Mouse (Mus musculus) neural tube, embryonic 11.5 days (tissue): ENCODE results near the gene Ddit4. TPM values are rescaled to one million over a fixed set of nuclear protein-coding genes. Genes with fewer than 3 reads are reported as not detected.

Experiments
- ATAC-seq: fragments of 200-750 bp; cut with Nextera tagmentation; 2 replicates; pipeline ENCODE4 v1.8.0; 2017; ENCODE audit warnings: moderate number of reproducible peaks, mild to moderate bottlenecking, moderate TSS enrichment, moderate library complexity; ENCODE audit not compliant: insufficient read depth, low FRiP score, low TSS enrichment
- DNase-seq: peaks from one replicate; pipeline ENCODE4 v3.0.0-alpha.2; 2015; ENCODE audit warnings: low spot score
- H3K27ac ChIP-seq: fragments of 300-500 bp; sonication (generic); 2 replicates; pipeline ENCODE4 v1.5.1; 2014; ENCODE audit warnings: low read depth, mild to moderate bottlenecking, low read length
- H3K27me3 ChIP-seq: fragments of 300-500 bp; sonication (generic); 2 replicates; pipeline ENCODE4 v1.6.1; 2014; ENCODE audit warnings: mild to moderate bottlenecking, low read length, mixed read lengths; ENCODE audit not compliant: control insufficient read depth, insufficient read depth
- H3K36me3 ChIP-seq: fragments of 300-500 bp; sonication (generic); 2 replicates; pipeline ENCODE4 v1.6.1; 2014; ENCODE audit warnings: mild to moderate bottlenecking, low read length, moderate library complexity, mixed read lengths; ENCODE audit not compliant: control insufficient read depth, insufficient read depth
- H3K4me1 ChIP-seq: fragments of 300-500 bp; sonication (generic); 2 replicates; pipeline ENCODE4 v1.6.1; 2014; ENCODE audit warnings: low read length, mixed read lengths; ENCODE audit not compliant: control insufficient read depth, insufficient read depth
- H3K4me2 ChIP-seq: fragments of 300-500 bp; sonication (generic); 2 replicates; pipeline ENCODE4 v1.6.1; 2014; ENCODE audit warnings: low read depth, mild to moderate bottlenecking, moderate library complexity
- H3K4me3 ChIP-seq: fragments of 300-500 bp; sonication (generic); 2 replicates; pipeline ENCODE4 v1.5.1; 2014; ENCODE audit warnings: low read depth, low read length
- H3K9ac ChIP-seq: fragments of 300-500 bp; sonication (generic); 2 replicates; pipeline ENCODE4 v1.6.1; 2014; ENCODE audit warnings: mild to moderate bottlenecking, low read length
- H3K9me3 ChIP-seq: fragments of 300-500 bp; sonication (generic); 2 replicates; pipeline ENCODE4 v1.6.1; 2016; ENCODE audit warnings: low read length; ENCODE audit not compliant: control insufficient read depth
- WGBS: fragments of 180-500 bp; shearing (Covaris S2); extraction: QIAGEN DNeasy Blood & Tissue Kit; methylation state at CpG from one replicate; pipeline ENCODE4 v1.1.7; 2014; 5-methylcytosine and 5-hydroxymethylcytosine counted together
- polyA plus RNA-seq: library from polyadenylated mRNA; unstranded; fragments of >200 nt; fragmentation: Nextera tagmentation; extraction: Ambion mirVana; gene quantifications from 2 replicates; pipeline ENCODE4 v1.2.1, GENCODE M21; 2014

Gene Ddit4
- polyA plus RNA-seq, 1 experiment from 2014 or later, result 5.2 TPM

DNA sequence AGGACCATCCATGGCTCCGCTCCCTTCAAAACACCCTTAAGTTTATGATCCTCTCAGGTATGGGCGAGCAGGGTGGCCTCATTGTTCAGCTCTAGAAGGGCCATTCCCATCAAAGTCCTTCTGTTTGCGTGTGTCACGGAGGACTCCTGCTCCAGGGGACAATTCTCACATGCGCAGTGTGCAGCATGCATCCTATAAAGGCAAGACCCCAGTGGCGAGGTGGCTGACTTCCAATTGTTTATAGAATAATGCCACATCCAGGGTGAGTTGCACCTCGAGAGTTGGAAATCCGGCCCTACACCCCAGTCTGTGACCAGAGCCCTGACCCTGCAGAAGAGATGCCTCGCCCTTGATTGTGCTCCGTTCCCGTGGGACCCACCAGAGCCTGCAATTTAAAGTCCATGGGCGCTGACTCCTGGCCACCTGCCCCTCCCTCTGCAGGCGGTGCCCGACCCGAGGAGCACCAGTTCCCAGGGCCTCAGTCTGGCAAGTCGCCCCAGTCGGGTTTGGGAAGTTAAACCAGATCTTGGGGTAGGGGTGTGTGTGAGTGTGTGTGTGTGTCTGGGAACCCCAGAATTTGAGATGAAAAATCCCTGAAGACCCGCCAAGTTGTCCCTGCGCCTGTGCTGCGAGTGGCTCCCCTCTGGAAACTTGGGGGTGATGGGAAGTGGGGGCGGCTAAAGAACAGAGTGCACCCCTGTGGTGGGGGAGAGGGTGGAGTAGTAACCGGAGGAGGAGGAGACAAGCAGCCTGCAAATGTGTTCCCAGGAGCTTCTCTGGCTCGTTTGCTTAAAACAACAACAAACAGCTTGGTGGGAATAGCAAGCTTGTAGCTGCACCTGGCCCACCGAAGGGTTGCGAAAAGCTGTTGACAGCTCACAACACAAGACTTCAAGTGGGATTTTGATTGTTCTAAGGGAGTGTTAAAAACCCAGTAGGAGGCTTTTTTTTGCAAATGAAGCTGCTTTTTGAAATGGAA, 5.8 kb upstream of the Ddit4 start:
- Histone ChIP-seq H3K27ac (peak overlapping the region; percentile 56), H3K9me3 (no peaks in the 10 kb centered on the region), H3K9ac (peak overlapping the region; percentile 42), H3K27me3 (no peaks in the 10 kb centered on the region), H3K4me2 (peak overlapping the region; percentile 39), H3K36me3 (no peaks in the 10 kb centered on the region), H3K4me3 (peak overlapping the region; percentile 15; the same call in 1 of the 2 replicates), H3K4me1 (peaks cover 24% of the 10 kb centered on the region)
- 7% methylated on average over 25 of the region's 25 CpGs for WGBS
- DNase-seq (no peak), ATAC-seq (no peak)

DNA sequence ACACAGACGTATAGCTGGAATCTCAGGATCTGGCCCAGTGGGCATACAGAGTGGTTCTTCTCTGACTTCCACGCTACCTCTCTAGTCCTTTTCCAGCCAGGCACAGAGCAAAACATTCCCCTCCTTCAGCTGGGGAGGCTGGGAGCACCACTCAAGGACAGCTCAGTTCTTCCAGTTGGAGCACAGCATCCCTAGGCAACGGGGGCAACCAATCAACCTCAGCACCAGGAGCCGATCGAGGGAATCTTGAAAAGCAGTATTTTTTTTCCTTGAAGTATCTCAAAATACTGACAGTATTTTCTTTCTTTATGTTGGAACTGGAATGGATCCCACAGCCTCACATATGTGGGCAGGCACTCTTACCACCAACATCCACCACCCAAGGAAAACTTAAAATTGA, 5.0 kb upstream of the Ddit4 start:
- Histone ChIP-seq H3K9ac (no peak overlapping the region), H3K9me3 (no peaks in the 10 kb centered on the region), H3K27me3 (no peaks in the 10 kb centered on the region), H3K4me2 (no peak overlapping the region), H3K36me3 (no peaks in the 10 kb centered on the region), H3K4me3 (no peak overlapping the region), H3K27ac (no peak overlapping the region), H3K4me1 (peaks cover 27% of the 10 kb centered on the region)
- ATAC-seq (no peak), DNase-seq (no peak)
- 57% methylated on average over 5 of the region's 5 CpGs for WGBS

- Histone ChIP-seq H3K4me2 (no peak overlapping the region), H3K27me3 (no peaks in the 10 kb centered on the region), H3K4me3 (no peak overlapping the region), H3K9ac (no peak overlapping the region), H3K9me3 (no peaks in the 10 kb centered on the region), H3K27ac (no peak overlapping the region), H3K36me3 (no peaks in the 10 kb centered on the region), H3K4me1 (peaks cover 41% of the 10 kb centered on the region)
- 31% methylated on average over 7 of the region's 7 CpGs for WGBS
- DNase-seq (no peak), ATAC-seq (no peak)
Observed at GRCm38 (mm10) chr10:59953564-59954039, 2.0 kb upstream of the Ddit4 start.

- Histone ChIP-seq H3K9ac (peak overlapping the region; percentile 76), H3K36me3 (no peaks in the 10 kb centered on the region), H3K27ac (peak overlapping the region; percentile 92), H3K4me2 (peak overlapping the region; percentile 96), H3K9me3 (no peaks in the 10 kb centered on the region), H3K4me3 (peak overlapping the region; percentile 86), H3K27me3 (no peaks in the 10 kb centered on the region), H3K4me1 (peaks cover 34% of the 10 kb centered on the region)
- ATAC-seq (no peak), DNase-seq (no peak)
- WGBS, result 18% methylated on average over 16 of the region's 16 CpGs
Observed at GRCm38 (mm10) chr10:59952781-59953563, 1.3 kb upstream of the Ddit4 start.

GRCm38 (mm10) chr10:59952152-59952780, 632 bp upstream of the Ddit4 start:
- peak overlapping the region; percentile 86 for H3K4me3 ChIP-seq
- H3K27me3 ChIP-seq, result no peaks in the 10 kb centered on the region
- H3K9ac ChIP-seq, result peak overlapping the region; percentile 76
- H3K9me3 ChIP-seq, result no peaks in the 10 kb centered on the region
- peak; percentile 49; the same call in 1 of the 2 replicates for ATAC-seq
- peak overlapping the region; percentile 92 for H3K27ac ChIP-seq
- peaks cover 27% of the 10 kb centered on the region for H3K4me1 ChIP-seq
- peak; percentile 81 for DNase-seq
- peak overlapping the region; percentile 96 for H3K4me2 ChIP-seq
- no peaks in the 10 kb centered on the region for H3K36me3 ChIP-seq
- under 1% methylated on average over 31 of the region's 31 CpGs for WGBS

GRCm38 (mm10) chr10:59950716-59951191, 880 bp downstream of the Ddit4 start:
- ATAC-seq (peak; percentile 42; the same call in 1 of the 2 replicates), DNase-seq (peak; percentile 80)
- 0% methylated on average over 23 of the region's 23 CpGs for WGBS

GRCm38 (mm10) chr10:59949783-59950605, 1.6 kb downstream of the Ddit4 start:
- Histone ChIP-seq H3K4me1 (peaks cover 25% of the 10 kb centered on the region), H3K27ac (no peak overlapping the region)

More at GRCm38 (mm10) chr10:59950716-59951191, 880 bp downstream of the Ddit4 start:
- H3K9me3 ChIP-seq, result no peaks in the 10 kb centered on the region
- H3K4me2 ChIP-seq, result peak overlapping the region; percentile 96
- peak overlapping the region; percentile 92 for H3K27ac ChIP-seq
- H3K4me3 ChIP-seq, result peak overlapping the region; percentile 86
- H3K9ac ChIP-seq, result peak overlapping the region; percentile 90
- no peaks in the 10 kb centered on the region for H3K27me3 ChIP-seq
- H3K4me1 ChIP-seq, result peaks cover 25% of the 10 kb centered on the region
- no peaks in the 10 kb centered on the region for H3K36me3 ChIP-seq

More at GRCm38 (mm10) chr10:59949783-59950605, 1.6 kb downstream of the Ddit4 start:
- Histone ChIP-seq H3K36me3 (no peaks in the 10 kb centered on the region), H3K27me3 (no peaks in the 10 kb centered on the region), H3K4me2 (peak overlapping the region; percentile 96), H3K4me3 (peak overlapping the region; percentile 86), H3K9ac (peak overlapping the region; percentile 90), H3K9me3 (no peaks in the 10 kb centered on the region)
- DNase-seq, result no peak
- ATAC-seq, result no peak
- WGBS, result 42% methylated on average over 15 of the region's 15 CpGs
